Mouse (Mus musculus): ENCODE data around the gene Cx3cr1. TPM values are rescaled to one million over a fixed set of nuclear protein-coding genes. Genes with fewer than 3 reads are reported as not detected.

The Cx3cr1 gene
- polyA plus RNA-seq, 1 experiment: 0.01 TPM

GRCm38 (mm10) chr9:120048495-120048894, 21.2 kb downstream of the Cx3cr1 start:
- Histone ChIP-seq H3K4me3 (replicated peaks) (no peak overlapping the region), H3K36me3 (ENCODE audit: control insufficient read depth) (no peaks in the 10 kb centered on the region), H3K9me3 (ENCODE audit: control insufficient read depth, low read length) (no peaks in the 10 kb centered on the region), H3K27me3 (ENCODE audit: control insufficient read depth) (no peaks in the 10 kb centered on the region), H3K4me1 (ENCODE audit: control insufficient read depth) (no peaks in the 10 kb centered on the region)
- TF ChIP-seq GATA1 (IDR thresholded peaks at IDR 0.05; ENCODE audit: low read length) (no peak), TAL1 (IDR thresholded peaks at IDR 0.05; ENCODE audit: low read length) (no peak)

DNA sequence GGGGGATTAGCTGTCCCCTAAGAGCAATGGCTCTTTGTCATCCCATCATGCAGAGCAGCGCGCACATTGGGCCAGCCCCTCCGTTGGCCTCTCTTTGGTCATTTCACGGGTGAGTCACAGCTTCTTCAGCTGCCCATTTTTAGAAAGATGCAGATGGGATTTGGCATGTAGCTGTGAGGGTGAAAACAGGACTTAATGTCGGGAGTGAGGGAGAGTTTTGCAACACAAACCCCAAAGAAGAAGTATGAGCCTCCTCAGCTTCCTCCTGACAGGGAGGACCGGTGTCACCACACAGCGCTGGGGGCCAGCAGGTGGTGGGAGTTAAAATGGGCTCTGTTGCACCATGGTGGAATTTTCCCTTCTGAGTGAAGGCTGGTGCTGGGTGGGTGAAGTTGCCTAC, 26.6 kb downstream of the Cx3cr1 start:
- no peaks in the 10 kb centered on the region for H3K4me1 ChIP-seq (ENCODE audit: control insufficient read depth)

GRCm38 (mm10) chr9:120037414-120037813, 32.3 kb downstream of the Cx3cr1 start:
- H3K36me3 ChIP-seq (ENCODE audit: control insufficient read depth): no peaks in the 10 kb centered on the region
- H3K9me3 ChIP-seq (ENCODE audit: control insufficient read depth, low read length): peaks cover 3% of the 10 kb centered on the region; the same call in 1 of the 2 replicates
- no peaks in the 10 kb centered on the region for H3K27me3 ChIP-seq (ENCODE audit: control insufficient read depth)
- no peaks in the 10 kb centered on the region for H3K4me1 ChIP-seq (ENCODE audit: control insufficient read depth)
- H3K4me3 ChIP-seq (replicated peaks): no peak overlapping the region
- TF ChIP-seq TAL1 (IDR thresholded peaks at IDR 0.05; ENCODE audit: low read length): no peak
- TF ChIP-seq GATA1 (IDR thresholded peaks at IDR 0.05; ENCODE audit: low read length): no peak

More for the DNA sequence above, 26.6 kb downstream of the Cx3cr1 start:
- Histone ChIP-seq H3K27me3 (ENCODE audit: control insufficient read depth) (no peaks in the 10 kb centered on the region), H3K9me3 (ENCODE audit: control insufficient read depth, low read length) (peaks cover 3% of the 10 kb centered on the region; the same call in 1 of the 2 replicates), H3K4me3 (replicated peaks) (no peak overlapping the region), H3K36me3 (ENCODE audit: control insufficient read depth) (no peaks in the 10 kb centered on the region)
- no peak for TF ChIP-seq GATA1 (IDR thresholded peaks at IDR 0.05; ENCODE audit: low read length)
- no peak for TF ChIP-seq TAL1 (IDR thresholded peaks at IDR 0.05; ENCODE audit: low read length)

- Histone ChIP-seq H3K4me3 (replicated peaks) (no peak overlapping the region), H3K9me3 (ENCODE audit: control insufficient read depth, low read length) (no peaks in the 10 kb centered on the region), H3K4me1 (ENCODE audit: control insufficient read depth) (no peaks in the 10 kb centered on the region), H3K27me3 (ENCODE audit: control insufficient read depth) (no peaks in the 10 kb centered on the region), H3K36me3 (ENCODE audit: control insufficient read depth) (no peaks in the 10 kb centered on the region)
- TF ChIP-seq GATA1 (IDR thresholded peaks at IDR 0.05; ENCODE audit: low read length) (no peak), TAL1 (IDR thresholded peaks at IDR 0.05; ENCODE audit: low read length) (no peak)
Observed at GRCm38 (mm10) chr9:120034375-120034774, 35.3 kb downstream of the Cx3cr1 start.

DNA sequence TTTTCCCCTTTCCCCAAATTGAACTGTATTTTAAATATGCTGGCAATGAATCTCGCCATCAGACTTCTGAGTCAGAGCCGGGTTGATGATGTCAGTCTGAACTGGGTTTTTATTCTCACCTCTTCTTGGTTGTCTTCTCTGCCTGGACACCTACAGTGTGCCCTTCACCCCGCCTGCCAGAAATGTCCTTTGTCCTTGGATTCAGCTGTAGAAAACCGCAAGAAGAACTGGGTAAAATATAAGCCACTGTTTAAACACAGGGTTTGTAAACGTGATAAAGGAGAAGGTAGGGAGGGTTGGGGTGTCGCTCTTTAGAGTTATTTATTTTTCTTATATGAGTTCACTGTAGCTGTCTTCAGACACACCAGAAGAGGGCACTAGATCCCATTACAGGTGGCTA, 37.0 kb downstream of the Cx3cr1 start:
- Histone ChIP-seq H3K4me1 (ENCODE audit: control insufficient read depth) (no peaks in the 10 kb centered on the region), H3K9me3 (ENCODE audit: control insufficient read depth, low read length) (no peaks in the 10 kb centered on the region), H3K36me3 (ENCODE audit: control insufficient read depth) (no peaks in the 10 kb centered on the region), H3K27me3 (ENCODE audit: control insufficient read depth) (no peaks in the 10 kb centered on the region), H3K4me3 (replicated peaks) (no peak overlapping the region)
- TF ChIP-seq GATA1 (IDR thresholded peaks at IDR 0.05; ENCODE audit: low read length) (no peak), TAL1 (IDR thresholded peaks at IDR 0.05; ENCODE audit: low read length) (no peak)

- TF ChIP-seq GATA1 (IDR thresholded peaks at IDR 0.05; ENCODE audit: low read length) (no peak), TAL1 (IDR thresholded peaks at IDR 0.05; ENCODE audit: low read length) (no peak)
- H3K27me3 ChIP-seq (ENCODE audit: control insufficient read depth): no peaks in the 10 kb centered on the region
- no peaks in the 10 kb centered on the region for H3K36me3 ChIP-seq (ENCODE audit: control insufficient read depth)
- H3K9me3 ChIP-seq (ENCODE audit: control insufficient read depth, low read length): no peaks in the 10 kb centered on the region
- no peak overlapping the region for H3K4me3 ChIP-seq (replicated peaks)
- H3K4me1 ChIP-seq (ENCODE audit: control insufficient read depth): no peaks in the 10 kb centered on the region; the same call in 1 of the 2 replicates
Observed at GRCm38 (mm10) chr9:120030421-120030820, 39.3 kb downstream of the Cx3cr1 start.

DNA sequence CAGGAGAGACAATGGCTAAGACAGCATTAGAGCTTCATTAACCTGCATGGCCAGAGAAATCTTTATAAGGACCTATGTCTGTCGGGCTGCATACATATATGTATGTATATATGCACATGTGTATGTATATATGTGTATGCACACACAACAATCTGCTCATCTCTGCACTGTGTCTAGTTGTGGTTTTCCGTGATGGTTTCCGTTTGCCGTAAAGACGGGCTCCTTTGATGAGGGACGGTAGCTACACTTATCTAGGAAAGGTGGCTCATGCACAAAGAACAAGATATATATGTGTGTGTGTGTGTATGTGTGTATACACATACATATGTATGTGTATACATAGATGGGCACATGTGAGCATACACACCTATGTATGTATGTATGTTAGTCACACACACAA, 39.8 kb downstream of the Cx3cr1 start:
- Histone ChIP-seq H3K4me1 (ENCODE audit: control insufficient read depth) (no peaks in the 10 kb centered on the region; the same call in 1 of the 2 replicates), H3K9me3 (ENCODE audit: control insufficient read depth, low read length) (no peaks in the 10 kb centered on the region), H3K4me3 (replicated peaks) (no peak overlapping the region), H3K36me3 (ENCODE audit: control insufficient read depth) (no peaks in the 10 kb centered on the region), H3K27me3 (ENCODE audit: control insufficient read depth) (no peaks in the 10 kb centered on the region)
- TF ChIP-seq GATA1 (IDR thresholded peaks at IDR 0.05; ENCODE audit: low read length): no peak
- no peak for TF ChIP-seq TAL1 (IDR thresholded peaks at IDR 0.05; ENCODE audit: low read length)

GRCm38 (mm10) chr9:120027401-120028151, 42.1 kb downstream of the Cx3cr1 start:
- no peaks in the 10 kb centered on the region for H3K36me3 ChIP-seq (ENCODE audit: control insufficient read depth)
- H3K9me3 ChIP-seq (ENCODE audit: control insufficient read depth, low read length): no peaks in the 10 kb centered on the region
- no peak overlapping the region for H3K4me3 ChIP-seq (replicated peaks)
- H3K4me1 ChIP-seq (ENCODE audit: control insufficient read depth): no peaks in the 10 kb centered on the region; the same call in 1 of the 2 replicates
- no peaks in the 10 kb centered on the region for H3K27me3 ChIP-seq (ENCODE audit: control insufficient read depth)
- TF ChIP-seq GATA1 (IDR thresholded peaks at IDR 0.05; ENCODE audit: low read length): no peak
- TF ChIP-seq TAL1 (IDR thresholded peaks at IDR 0.05; ENCODE audit: low read length): no peak

DNA sequence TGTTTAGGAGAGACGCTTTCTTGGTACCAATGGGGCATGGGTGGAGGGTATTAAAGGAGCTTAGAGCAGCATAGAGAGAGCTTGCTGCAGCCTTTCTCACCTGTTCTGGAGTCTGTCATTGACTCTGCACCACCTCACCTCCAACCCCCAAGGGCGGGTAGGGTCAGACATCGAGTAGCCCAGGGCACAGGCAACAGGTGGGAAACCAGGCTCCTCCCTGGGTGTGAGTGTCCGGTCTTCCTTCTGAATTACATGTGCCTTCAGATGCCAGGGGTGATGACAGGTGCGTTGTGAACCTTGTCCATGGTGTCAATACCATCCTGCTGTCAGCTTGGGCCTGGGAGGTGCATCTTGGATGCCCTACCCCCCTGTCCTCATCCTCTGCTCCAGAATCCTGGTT, 45.1 kb downstream of the Cx3cr1 start:
- TF ChIP-seq GATA1 (IDR thresholded peaks at IDR 0.05; ENCODE audit: low read length) (no peak), TAL1 (IDR thresholded peaks at IDR 0.05; ENCODE audit: low read length) (no peak)
- Histone ChIP-seq H3K4me1 (ENCODE audit: control insufficient read depth) (no peaks in the 10 kb centered on the region; the same call in 1 of the 2 replicates), H3K36me3 (ENCODE audit: control insufficient read depth) (no peaks in the 10 kb centered on the region), H3K9me3 (ENCODE audit: control insufficient read depth, low read length) (no peaks in the 10 kb centered on the region), H3K4me3 (replicated peaks) (no peak overlapping the region), H3K27me3 (ENCODE audit: control insufficient read depth) (no peaks in the 10 kb centered on the region)
